Mouse (Mus musculus): ENCODE data around the gene Ssbp3. TPM values are rescaled to one million over a fixed set of nuclear protein-coding genes. Genes with fewer than 3 reads are reported as not detected.

Gene Ssbp3
- polyA plus RNA-seq, 1 experiment from 2014 or later = 112 TPM

DNA sequence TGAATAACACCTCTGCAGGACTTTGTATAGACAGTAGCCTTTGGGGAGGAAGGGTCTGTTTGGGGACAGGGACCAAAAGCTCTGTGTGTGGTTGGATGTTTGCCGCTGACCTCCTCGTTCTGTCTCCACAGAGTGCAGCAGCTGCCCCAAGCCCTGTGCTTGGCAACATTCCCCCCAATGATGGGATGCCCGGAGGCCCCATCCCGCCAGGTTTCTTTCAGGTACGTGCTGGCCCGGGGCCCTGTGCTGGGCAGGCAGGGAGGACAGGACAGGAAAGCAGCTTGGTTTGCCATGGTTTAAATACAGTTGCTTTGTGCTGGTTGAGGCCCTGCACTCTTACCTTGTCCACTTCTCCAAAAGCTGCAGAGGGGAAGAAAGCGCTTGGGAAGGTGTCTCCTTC is 99.0 kb downstream of the Ssbp3 start:
- 85% methylated on average over 7 of the region's 7 CpGs for WGBS
- no peaks in the 10 kb centered on the region for H3K9me3 ChIP-seq
- no peaks in the 10 kb centered on the region for H3K27me3 ChIP-seq
- H3K4me2 ChIP-seq = no peak overlapping the region
- H3K9ac ChIP-seq = no peak overlapping the region
- ATAC-seq (ENCODE audit: insufficient number of reproducible peaks, low FRiP score, low TSS enrichment, low read depth) = no peak
- no peak overlapping the region for H3K4me3 ChIP-seq
- no peak overlapping the region for H3K27ac ChIP-seq
- peaks cover 11% of the 10 kb centered on the region; the same call in 1 of the 2 replicates for H3K36me3 ChIP-seq
- H3K4me1 ChIP-seq = peaks cover 48% of the 10 kb centered on the region

DNA sequence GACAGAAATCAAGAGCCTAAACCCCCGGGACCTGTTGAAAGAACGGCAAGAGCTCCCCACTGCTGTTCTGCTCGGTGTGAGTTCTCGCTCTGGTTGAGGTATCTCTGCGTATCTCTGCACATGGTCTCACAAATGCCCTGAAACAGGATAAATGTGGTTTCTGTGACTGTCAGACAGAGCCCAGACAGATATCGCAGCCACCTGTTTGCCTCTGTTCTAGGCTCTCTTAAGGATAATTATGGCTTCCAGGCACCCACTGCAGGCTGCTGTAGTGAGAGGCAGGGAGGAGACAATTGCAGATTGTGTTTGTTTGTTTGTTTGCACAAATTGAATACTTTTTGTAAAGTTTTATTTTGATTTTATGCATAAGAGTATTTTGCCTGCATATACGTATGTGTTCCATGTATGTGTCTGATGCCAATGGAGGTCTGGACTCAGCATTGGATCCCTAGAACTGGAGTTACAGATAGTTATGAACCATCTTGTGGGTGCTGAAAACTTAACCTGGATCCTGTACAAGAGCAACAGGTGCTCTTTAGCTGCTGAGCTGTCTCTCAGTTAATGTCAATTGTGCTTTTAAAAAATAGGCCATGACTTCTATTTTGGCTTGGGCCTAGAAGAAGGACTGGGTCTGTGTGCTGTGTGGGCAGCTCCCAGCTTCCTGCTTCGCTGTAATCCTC is 101.0 kb downstream of the Ssbp3 start:
- WGBS = 80% methylated on average over 8 of the region's 8 CpGs
- Histone ChIP-seq H3K27ac (peak overlapping the region; percentile 71; the same call in 1 of the 2 replicates), H3K4me1 (peaks cover 50% of the 10 kb centered on the region), H3K9ac (no peak overlapping the region), H3K9me3 (no peaks in the 10 kb centered on the region), H3K4me2 (no peak overlapping the region), H3K36me3 (peaks cover 11% of the 10 kb centered on the region; the same call in 1 of the 2 replicates), H3K27me3 (no peaks in the 10 kb centered on the region), H3K4me3 (no peak overlapping the region)
- no peak for ATAC-seq (ENCODE audit: insufficient number of reproducible peaks, low FRiP score, low TSS enrichment, low read depth)

DNA sequence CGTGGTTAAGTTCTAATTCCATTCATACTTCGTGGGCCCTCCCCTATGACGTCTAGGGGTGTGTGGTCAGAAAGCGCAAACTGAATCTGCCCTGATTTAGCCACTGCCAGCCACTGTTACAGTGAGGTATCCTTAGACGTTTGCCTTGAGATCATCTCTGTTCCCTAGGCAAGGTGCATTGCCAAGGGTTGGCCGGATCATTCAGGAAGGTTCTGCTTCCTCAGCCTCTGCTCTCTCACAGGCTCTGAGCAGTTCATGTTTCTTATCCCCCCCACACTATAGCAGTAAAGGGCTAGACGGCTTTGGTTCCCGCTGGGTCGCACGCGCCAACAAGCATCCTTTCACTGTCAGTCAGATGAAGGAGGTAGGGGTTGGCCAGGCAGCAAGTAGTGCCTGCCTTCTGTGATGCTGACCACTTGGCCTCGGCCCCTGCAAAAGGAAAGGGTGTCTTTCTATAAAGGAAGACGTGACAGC is 101.5 kb downstream of the Ssbp3 start:
- WGBS = 57% methylated on average over 13 of the region's 13 CpGs
- peaks cover 52% of the 10 kb centered on the region for H3K4me1 ChIP-seq
- peak overlapping the region; percentile 71 for H3K27ac ChIP-seq
- no peaks in the 10 kb centered on the region for H3K27me3 ChIP-seq
- no peak overlapping the region for H3K9ac ChIP-seq
- H3K36me3 ChIP-seq = peaks cover 11% of the 10 kb centered on the region; the same call in 1 of the 2 replicates
- no peaks in the 10 kb centered on the region for H3K9me3 ChIP-seq
- no peak overlapping the region for H3K4me2 ChIP-seq
- no peak overlapping the region for H3K4me3 ChIP-seq
- ATAC-seq (ENCODE audit: insufficient number of reproducible peaks, low FRiP score, low TSS enrichment, low read depth) = no peak

DNA sequence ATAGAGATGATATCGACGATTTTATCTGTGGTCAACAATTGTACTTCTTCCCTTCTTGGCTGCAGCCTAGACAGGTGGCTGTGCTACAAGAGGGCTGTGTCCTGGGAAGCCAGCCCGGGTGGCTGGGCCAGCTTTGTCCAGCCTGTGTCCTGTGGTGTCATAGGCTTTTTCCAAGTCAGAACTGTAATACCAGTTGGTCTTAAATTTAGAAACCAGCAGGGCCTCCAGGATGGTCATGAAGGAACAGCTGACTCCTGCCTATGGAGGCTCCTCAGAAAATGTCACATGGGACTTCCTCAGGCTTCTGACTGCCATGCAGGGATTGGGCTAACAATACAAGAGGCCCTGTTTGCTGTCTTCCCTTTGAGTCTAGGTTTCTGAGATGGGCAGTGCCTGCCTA is 102.1 kb downstream of the Ssbp3 start:
- H3K9ac ChIP-seq = no peak overlapping the region
- peaks cover 11% of the 10 kb centered on the region; the same call in 1 of the 2 replicates for H3K36me3 ChIP-seq
- H3K4me1 ChIP-seq = peaks cover 57% of the 10 kb centered on the region
- no peak overlapping the region for H3K4me2 ChIP-seq
- H3K27me3 ChIP-seq = no peaks in the 10 kb centered on the region
- peak overlapping the region; percentile 71 for H3K27ac ChIP-seq
- WGBS = 83% methylated on average over 3 of the region's 3 CpGs
- ATAC-seq (ENCODE audit: insufficient number of reproducible peaks, low FRiP score, low TSS enrichment, low read depth) = no peak
- H3K9me3 ChIP-seq = no peaks in the 10 kb centered on the region
- H3K4me3 ChIP-seq = no peak overlapping the region

DNA sequence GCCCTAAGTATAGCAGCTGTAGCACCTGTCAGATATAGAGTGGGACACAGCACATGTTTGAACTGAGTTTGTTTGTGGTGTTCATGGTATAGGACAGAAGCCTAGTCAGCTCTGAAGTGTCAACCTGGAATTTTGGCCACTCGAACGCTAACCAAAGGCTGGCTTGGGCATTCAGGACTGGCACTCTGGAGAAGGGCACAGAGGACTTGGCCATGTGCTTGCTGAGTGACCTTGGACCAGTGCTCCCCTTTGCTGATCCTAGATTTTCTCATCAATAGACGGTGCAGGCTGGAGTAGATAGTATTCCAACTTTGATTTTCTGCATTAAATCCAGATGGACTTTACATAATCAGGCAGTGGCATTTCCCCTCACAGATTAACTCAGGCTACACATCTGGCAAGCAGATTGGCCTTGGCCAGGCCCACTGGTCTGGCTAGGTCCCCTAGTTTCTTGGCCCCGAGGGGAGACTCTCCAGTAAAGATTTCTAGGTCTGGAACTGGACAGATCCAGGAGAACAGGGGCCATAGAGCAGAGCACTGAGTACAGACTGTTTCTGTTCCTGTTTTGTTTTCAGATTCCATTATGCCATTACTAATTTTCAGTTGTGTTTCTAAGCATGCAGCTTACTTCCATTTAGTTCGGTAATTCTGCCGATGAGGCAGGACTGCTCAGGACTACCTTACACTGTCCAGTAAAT is 102.8 kb downstream of the Ssbp3 start:
- H3K27ac ChIP-seq = peak overlapping the region; percentile 71
- H3K36me3 ChIP-seq = peaks cover 11% of the 10 kb centered on the region; the same call in 1 of the 2 replicates
- peaks cover 64% of the 10 kb centered on the region for H3K4me1 ChIP-seq

DNA sequence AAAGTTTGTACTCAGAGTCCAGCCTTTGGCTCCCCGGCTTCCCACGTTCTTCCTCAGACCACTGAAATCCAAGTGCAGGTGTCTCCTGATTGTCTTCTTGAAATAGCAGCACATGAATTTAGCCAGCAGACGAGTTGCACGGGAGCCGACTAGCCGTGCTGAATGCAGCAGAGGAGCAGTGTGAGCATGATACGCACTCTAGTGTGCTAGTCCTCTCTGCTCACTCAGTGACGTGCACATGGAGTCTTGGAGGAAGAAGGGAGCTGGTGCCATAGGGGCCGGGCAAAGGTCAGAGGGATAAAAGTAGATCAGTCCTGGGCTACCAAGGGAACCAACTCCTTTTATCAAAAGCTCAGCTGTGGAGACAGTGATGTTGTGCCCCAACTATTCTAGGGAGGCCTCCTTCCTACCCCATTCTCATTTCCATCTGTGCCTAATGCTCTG is 103.3 kb downstream of the Ssbp3 start:
- no peak overlapping the region for H3K4me2 ChIP-seq
- ATAC-seq (ENCODE audit: insufficient number of reproducible peaks, low FRiP score, low TSS enrichment, low read depth) = no peak
- no peaks in the 10 kb centered on the region for H3K27me3 ChIP-seq
- peaks cover 70% of the 10 kb centered on the region for H3K4me1 ChIP-seq
- H3K9ac ChIP-seq = no peak overlapping the region
- H3K9me3 ChIP-seq = no peaks in the 10 kb centered on the region
- H3K27ac ChIP-seq = peak overlapping the region; percentile 71
- WGBS = 62% methylated on average over 9 of the region's 9 CpGs
- H3K36me3 ChIP-seq = peaks cover 11% of the 10 kb centered on the region; the same call in 1 of the 2 replicates
- H3K4me3 ChIP-seq = no peak overlapping the region

More for the DNA sequence above, 102.8 kb downstream of the Ssbp3 start:
- Histone ChIP-seq H3K9me3 (no peaks in the 10 kb centered on the region), H3K9ac (no peak overlapping the region), H3K4me3 (no peak overlapping the region), H3K4me2 (no peak overlapping the region), H3K27me3 (no peaks in the 10 kb centered on the region)
- WGBS = 48% methylated on average over 6 of the region's 6 CpGs
- ATAC-seq (ENCODE audit: insufficient number of reproducible peaks, low FRiP score, low TSS enrichment, low read depth) = no peak

DNA sequence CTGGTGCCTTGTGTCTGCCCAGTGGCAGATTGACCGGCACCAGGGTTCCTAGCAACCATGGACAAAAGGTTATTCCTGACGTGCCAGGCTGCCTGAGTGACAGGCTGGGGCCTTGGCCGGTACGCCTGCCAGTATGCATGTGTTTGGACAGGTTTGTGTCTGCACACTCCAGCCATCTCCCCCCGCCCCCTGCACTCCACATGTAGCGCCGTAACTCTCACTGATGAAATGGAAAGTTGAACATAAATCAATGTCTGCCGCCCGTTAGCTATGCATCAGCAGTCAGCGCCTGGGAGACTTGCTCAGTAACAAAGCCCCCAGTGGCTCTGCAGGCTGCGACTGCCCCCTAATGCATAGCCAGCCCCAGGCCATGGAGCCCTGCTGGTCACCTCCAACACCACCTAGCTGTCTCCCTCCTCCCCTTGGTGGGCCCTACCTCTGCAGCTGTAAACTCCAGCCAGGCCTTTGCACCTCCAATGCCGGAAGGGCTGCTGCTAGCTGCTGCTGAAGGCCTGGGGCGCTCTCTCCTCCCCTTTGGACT is 105.5 kb downstream of the Ssbp3 start:
- no peak overlapping the region for H3K4me3 ChIP-seq
- peak; percentile 35; the same call in 1 of the 2 replicates for ATAC-seq (ENCODE audit: insufficient number of reproducible peaks, low FRiP score, low TSS enrichment, low read depth)
- H3K36me3 ChIP-seq = no peaks in the 10 kb centered on the region
- H3K4me1 ChIP-seq = peaks cover 81% of the 10 kb centered on the region
- H3K4me2 ChIP-seq = peak overlapping the region; percentile 4; the same call in 1 of the 2 replicates
- H3K27me3 ChIP-seq = no peaks in the 10 kb centered on the region
- WGBS = 22% methylated on average over 13 of the region's 13 CpGs
- H3K9me3 ChIP-seq = no peaks in the 10 kb centered on the region
- no peak overlapping the region for H3K9ac ChIP-seq
- peak overlapping the region; percentile 85 for H3K27ac ChIP-seq

DNA sequence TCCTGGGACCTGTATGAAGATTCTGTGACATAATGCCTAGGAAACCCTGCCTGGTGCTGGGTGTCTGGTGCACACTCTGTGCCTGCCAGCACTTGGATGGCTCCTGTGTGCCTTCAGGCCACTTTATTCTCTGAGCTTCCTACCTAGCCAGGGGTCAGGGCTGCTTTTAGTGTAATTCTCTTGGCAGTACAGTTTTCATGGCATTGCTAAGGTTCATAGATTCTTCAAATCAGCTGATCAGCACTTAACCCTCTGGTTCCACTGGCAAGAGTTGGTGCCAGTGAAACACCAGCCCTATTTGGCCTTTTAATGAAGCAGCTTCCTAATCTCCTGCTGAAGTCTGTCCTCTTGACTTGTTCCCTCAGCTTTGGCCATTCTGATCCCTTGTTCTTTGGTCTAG is 106.8 kb downstream of the Ssbp3 start:
- H3K27ac ChIP-seq = peak overlapping the region; percentile 85; the same call in 1 of the 2 replicates
- no peak overlapping the region for H3K9ac ChIP-seq
- ATAC-seq (ENCODE audit: insufficient number of reproducible peaks, low FRiP score, low TSS enrichment, low read depth) = no peak
- no peaks in the 10 kb centered on the region for H3K27me3 ChIP-seq
- no peaks in the 10 kb centered on the region for H3K9me3 ChIP-seq
- no peak overlapping the region for H3K4me2 ChIP-seq
- peaks cover 78% of the 10 kb centered on the region for H3K4me1 ChIP-seq
- H3K4me3 ChIP-seq = no peak overlapping the region
- no peaks in the 10 kb centered on the region for H3K36me3 ChIP-seq

DNA sequence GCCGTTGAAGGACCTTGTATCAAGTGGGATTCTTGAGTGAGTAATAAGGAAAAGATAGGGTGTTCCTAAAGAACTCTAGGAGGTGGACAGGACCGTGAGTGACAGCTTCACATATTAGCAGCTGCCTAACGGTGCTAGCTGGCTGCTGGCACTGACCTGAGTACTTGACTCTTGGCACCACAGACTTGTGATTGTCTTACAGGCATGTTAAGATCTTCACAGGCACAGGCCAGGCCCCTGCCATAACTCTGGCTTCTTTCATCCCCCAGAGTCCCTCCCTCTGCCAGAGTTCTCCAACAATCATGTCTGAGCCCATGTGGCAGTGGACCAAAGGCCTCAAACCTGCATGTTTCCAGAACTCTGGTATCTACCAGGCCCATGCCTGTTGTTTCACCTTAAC is 108.0 kb downstream of the Ssbp3 start:
- Histone ChIP-seq H3K4me3 (no peak overlapping the region), H3K27me3 (no peaks in the 10 kb centered on the region), H3K9ac (no peak overlapping the region), H3K9me3 (no peaks in the 10 kb centered on the region), H3K4me1 (peaks cover 77% of the 10 kb centered on the region), H3K36me3 (no peaks in the 10 kb centered on the region), H3K4me2 (no peak overlapping the region), H3K27ac (peak overlapping the region; percentile 67; the same call in 1 of the 2 replicates)
- no peak for ATAC-seq (ENCODE audit: insufficient number of reproducible peaks, low FRiP score, low TSS enrichment, low read depth)
- WGBS = 52% methylated on average over 3 of the region's 3 CpGs

DNA sequence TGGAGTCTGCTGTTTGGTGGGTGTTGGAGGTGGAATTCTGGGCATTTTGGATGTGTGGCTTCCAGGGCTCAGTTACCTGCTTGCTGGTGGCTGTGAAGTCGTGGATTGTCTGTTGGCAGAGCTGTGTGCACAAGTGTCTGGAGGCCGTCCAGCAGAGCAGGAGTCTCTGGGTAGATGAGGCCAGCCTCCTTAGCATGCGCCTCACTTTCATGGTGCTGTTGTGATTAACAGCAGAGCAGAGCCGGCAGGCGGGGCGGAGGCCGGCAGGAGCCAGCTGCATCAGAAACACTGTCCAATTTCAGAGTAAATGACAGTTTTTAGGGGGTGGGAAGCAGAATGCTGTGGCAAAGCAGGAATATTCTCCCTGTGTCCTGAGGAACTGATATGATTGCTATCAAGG is 108.5 kb downstream of the Ssbp3 start:
- Histone ChIP-seq H3K36me3 (no peaks in the 10 kb centered on the region), H3K9ac (no peak overlapping the region), H3K27me3 (no peaks in the 10 kb centered on the region), H3K4me2 (no peak overlapping the region), H3K4me3 (no peak overlapping the region), H3K9me3 (no peaks in the 10 kb centered on the region), H3K27ac (peak overlapping the region; percentile 67), H3K4me1 (peaks cover 75% of the 10 kb centered on the region)
- no peak for ATAC-seq (ENCODE audit: insufficient number of reproducible peaks, low FRiP score, low TSS enrichment, low read depth)
- 33% methylated on average over 7 of the region's 7 CpGs for WGBS

DNA sequence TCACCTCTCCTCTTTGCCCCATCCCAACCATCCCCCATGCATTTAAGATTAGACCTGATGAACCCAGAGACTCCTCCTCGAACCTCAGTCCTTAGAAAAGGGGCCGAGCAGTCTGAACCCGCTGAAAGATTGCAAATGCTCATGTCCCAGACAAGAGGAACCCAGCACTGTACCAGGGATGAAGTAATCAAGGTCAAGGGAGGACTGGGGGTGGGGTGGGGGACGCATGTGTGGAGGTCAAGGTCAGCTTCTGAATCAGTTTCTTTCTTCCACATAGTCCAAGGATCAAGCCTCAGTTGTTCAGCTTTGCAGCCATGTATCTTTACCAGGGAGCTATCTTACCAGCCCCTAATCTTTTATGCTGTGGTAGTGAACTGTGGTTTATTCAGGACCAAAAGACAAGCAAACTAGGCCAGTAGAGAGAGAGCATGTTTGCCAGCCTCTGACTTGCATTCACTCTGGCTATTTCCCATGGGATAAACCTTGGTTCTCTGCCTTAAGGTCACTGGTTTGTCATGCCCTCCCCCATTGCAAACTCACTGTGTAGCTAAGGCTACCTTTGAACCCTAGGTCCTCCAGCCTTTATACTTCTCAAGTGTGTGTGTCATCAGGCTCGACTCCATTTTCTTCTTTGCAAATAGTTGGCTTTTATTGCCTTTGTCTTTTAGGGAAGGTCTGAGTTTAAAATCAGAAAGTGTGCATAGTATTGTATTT is 109.9 kb downstream of the Ssbp3 start:
- ATAC-seq (ENCODE audit: insufficient number of reproducible peaks, low FRiP score, low TSS enrichment, low read depth) = no peak
- H3K9ac ChIP-seq = no peak overlapping the region
- H3K36me3 ChIP-seq = peaks cover 4% of the 10 kb centered on the region; the same call in 1 of the 2 replicates
- no peaks in the 10 kb centered on the region for H3K9me3 ChIP-seq
- 80% methylated on average over 5 of the region's 5 CpGs for WGBS
- no peak overlapping the region for H3K4me3 ChIP-seq
- H3K4me1 ChIP-seq = peaks cover 68% of the 10 kb centered on the region
- no peaks in the 10 kb centered on the region for H3K27me3 ChIP-seq
- H3K27ac ChIP-seq = no peak overlapping the region
- no peak overlapping the region for H3K4me2 ChIP-seq

All from limb, embryonic 15.5 days (tissue).